Mouse (Mus musculus) megakaryocyte, embryonic 14.5 days (primary cell): ENCODE results near the gene Ptpn22. TPM values are rescaled to one million over a fixed set of nuclear protein-coding genes. Genes with fewer than 3 reads are reported as not detected.
"Not testable (repeated sequence)": the region's sequence is repeated elsewhere in the genome, so short reads cannot be mapped to it uniquely, and the experiment has no call there.

Source experiments
- H3K27me3 ChIP-seq: replicated peaks from 2 replicates; pipeline ENCODE3; 2012; ENCODE audit warnings: inconsistent platforms
- H3K36me3 ChIP-seq: replicated peaks from 2 replicates; pipeline ENCODE3; 2012; ENCODE audit warnings: low read length, inconsistent platforms, mixed read lengths
- H3K4me1 ChIP-seq: 2 replicates; pipeline ENCODE4 v1.6.1; 2012; ENCODE audit warnings: inconsistent platforms
- H3K4me3 ChIP-seq: replicated peaks from 2 replicates; pipeline ENCODE3; 2012; ENCODE audit warnings: moderate library complexity, mild to moderate bottlenecking, inconsistent platforms
- H3K9me3 ChIP-seq: 2 replicates; pipeline ENCODE4 v1.6.1; 2012; ENCODE audit warnings: inconsistent platforms
- FLI1 ChIP-seq: IDR thresholded peaks from 2 replicates; pipeline ENCODE4 v1.6.1; 2012; ENCODE audit warnings: low read length, inconsistent platforms, mixed read lengths
- GATA1 ChIP-seq: IDR thresholded peaks from 3 replicates; pipeline ENCODE4 v1.6.1; 2012; ENCODE audit warnings: mixed read lengths, low read length, inconsistent platforms, borderline replicate concordance
- polyA plus RNA-seq: library from polyadenylated mRNA; stranded (reverse); fragments of >175 nt; gene quantifications from 2 replicates; pipeline ENCODE4 v1.2.3, GENCODE M21; 2012; ENCODE audit warnings: low replicate concordance; ENCODE audit not compliant: insufficient read depth

The Ptpn22 gene
- polyA plus RNA-seq, 1 experiment, result 3.6 TPM

- TF ChIP-seq GATA1 (no peak), FLI1 (no peak)
- no peaks in the 10 kb centered on the region for H3K9me3 ChIP-seq
Observed at GRCm38 (mm10) chr3:103835951-103836310, 23.7 kb upstream of the Ptpn22 start.

GRCm38 (mm10) chr3:103836453-103836852 is 23.1 kb upstream of the Ptpn22 start:
- no peak overlapping the region for H3K4me3 ChIP-seq
- TF ChIP-seq FLI1 (no peak), GATA1 (no peak)
- peaks cover 42% of the 10 kb centered on the region for H3K36me3 ChIP-seq

More at GRCm38 (mm10) chr3:103835951-103836310, 23.7 kb upstream of the Ptpn22 start:
- Histone ChIP-seq H3K4me1 (peaks cover 8% of the 10 kb centered on the region), H3K27me3 (no peaks in the 10 kb centered on the region), H3K36me3 (peaks cover 40% of the 10 kb centered on the region), H3K4me3 (no peak overlapping the region)

DNA sequence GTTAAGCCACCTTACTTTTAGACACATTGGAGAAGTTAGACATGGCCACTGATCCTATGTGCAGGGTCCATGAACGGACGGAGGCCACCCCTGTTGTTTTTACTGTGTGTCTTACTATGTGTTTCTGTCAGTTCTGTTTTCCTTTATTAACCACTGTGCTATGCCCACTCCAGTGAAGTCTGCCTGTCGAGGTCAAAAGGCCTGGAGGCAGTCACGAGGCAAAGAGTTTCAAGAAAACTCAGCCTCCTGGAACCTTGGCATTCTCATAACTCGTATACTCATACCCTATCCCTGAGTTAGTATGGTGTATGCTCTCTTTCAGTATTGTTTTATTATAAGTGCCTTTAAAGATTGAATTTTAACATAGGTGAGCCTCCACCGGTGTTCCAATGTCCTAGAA is 19.9 kb upstream of the Ptpn22 start:
- TF ChIP-seq FLI1 (no peak), GATA1 (no peak)
- Histone ChIP-seq H3K36me3 (peaks cover 57% of the 10 kb centered on the region), H3K9me3 (peaks cover 4% of the 10 kb centered on the region; the same call in 1 of the 2 replicates)

More at GRCm38 (mm10) chr3:103836453-103836852, 23.1 kb upstream of the Ptpn22 start:
- Histone ChIP-seq H3K9me3 (no peaks in the 10 kb centered on the region), H3K4me1 (peaks cover 8% of the 10 kb centered on the region), H3K27me3 (no peaks in the 10 kb centered on the region)

DNA sequence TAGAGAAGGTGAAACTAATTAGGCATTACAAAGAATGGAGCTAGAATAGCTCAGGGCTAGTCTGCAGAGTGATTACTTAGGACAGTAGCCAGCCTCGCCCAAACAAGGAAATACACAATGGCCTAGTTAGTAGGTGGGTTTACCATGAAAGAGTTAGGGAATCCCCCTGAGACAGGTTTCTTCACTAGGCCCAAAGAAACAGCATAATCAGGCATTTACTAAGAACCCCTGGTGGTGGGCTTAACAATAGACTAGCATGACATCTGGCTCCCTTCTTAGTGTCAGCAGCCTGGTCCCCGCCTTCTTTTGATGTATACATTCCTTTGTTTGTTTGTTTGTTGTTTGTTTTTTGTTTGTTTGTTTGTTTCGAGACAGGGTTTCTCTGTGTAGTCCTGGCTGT is 19.4 kb upstream of the Ptpn22 start:
- peaks cover 59% of the 10 kb centered on the region for H3K36me3 ChIP-seq
- H3K4me1 ChIP-seq, H3K27me3 ChIP-seq, H3K4me3 ChIP-seq, H3K9me3 ChIP-seq: not testable (repeated sequence)

More for the DNA sequence above, 19.9 kb upstream of the Ptpn22 start:
- Histone ChIP-seq H3K4me3 (no peak overlapping the region), H3K27me3 (no peaks in the 10 kb centered on the region), H3K4me1 (peaks cover 4% of the 10 kb centered on the region; the same call in 1 of the 2 replicates)

GRCm38 (mm10) chr3:103840946-103841345 is 18.6 kb upstream of the Ptpn22 start:
- not testable (repeated sequence) for H3K27me3 ChIP-seq, H3K4me3 ChIP-seq, H3K9me3 ChIP-seq, H3K4me1 ChIP-seq
- peaks cover 55% of the 10 kb centered on the region for H3K36me3 ChIP-seq

GRCm38 (mm10) chr3:103850644-103851363 is 8.8 kb upstream of the Ptpn22 start:
- H3K4me3 ChIP-seq, result no peak overlapping the region
- H3K36me3 ChIP-seq, result peaks cover 3% of the 10 kb centered on the region
- TF ChIP-seq GATA1, result no peak
- TF ChIP-seq FLI1, result no peak
- no peaks in the 10 kb centered on the region for H3K27me3 ChIP-seq
- no peaks in the 10 kb centered on the region for H3K9me3 ChIP-seq
- peaks cover 36% of the 10 kb centered on the region for H3K4me1 ChIP-seq

GRCm38 (mm10) chr3:103851481-103851880 is 8.1 kb upstream of the Ptpn22 start:
- no peaks in the 10 kb centered on the region for H3K27me3 ChIP-seq
- TF ChIP-seq GATA1 (no peak), FLI1 (no peak)
- no peaks in the 10 kb centered on the region for H3K9me3 ChIP-seq
- H3K36me3 ChIP-seq, result peaks cover 2% of the 10 kb centered on the region
- H3K4me1 ChIP-seq, result peaks cover 40% of the 10 kb centered on the region
- no peak overlapping the region for H3K4me3 ChIP-seq

GRCm38 (mm10) chr3:103851882-103852281 is 7.7 kb upstream of the Ptpn22 start:
- H3K27me3 ChIP-seq, result no peaks in the 10 kb centered on the region
- H3K4me3 ChIP-seq, result no peak overlapping the region
- TF ChIP-seq FLI1 (no peak), GATA1 (no peak)
- H3K36me3 ChIP-seq, result no peaks in the 10 kb centered on the region
- no peaks in the 10 kb centered on the region for H3K9me3 ChIP-seq
- peaks cover 40% of the 10 kb centered on the region for H3K4me1 ChIP-seq

- no peaks in the 10 kb centered on the region for H3K27me3 ChIP-seq
- no peaks in the 10 kb centered on the region for H3K9me3 ChIP-seq
- no peaks in the 10 kb centered on the region for H3K36me3 ChIP-seq
- TF ChIP-seq GATA1 (no peak), FLI1 (no peak)
- peaks cover 46% of the 10 kb centered on the region for H3K4me1 ChIP-seq
- H3K4me3 ChIP-seq, result peak overlapping the region; percentile 4
Observed at GRCm38 (mm10) chr3:103852565-103853299, 6.9 kb upstream of the Ptpn22 start.

DNA sequence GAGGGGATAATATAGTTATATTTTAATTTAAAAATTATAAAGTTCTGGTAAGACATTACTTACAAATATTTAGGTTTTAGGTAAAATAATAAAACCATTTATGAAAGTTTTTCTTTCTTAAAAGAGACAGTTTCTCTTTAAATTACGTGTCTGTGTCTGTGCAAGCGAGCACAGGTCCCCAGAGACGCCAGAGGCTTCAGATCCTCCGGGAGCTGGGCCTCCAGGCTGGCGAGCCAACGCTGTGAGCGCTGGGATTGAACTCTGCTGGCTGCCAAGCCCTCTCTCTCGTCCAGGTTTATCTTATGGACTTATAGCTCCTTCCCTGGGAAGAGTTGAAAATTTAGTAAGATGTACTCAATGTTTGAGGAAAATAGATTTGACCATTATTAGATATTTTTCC is 5.8 kb upstream of the Ptpn22 start:
- no peaks in the 10 kb centered on the region for H3K36me3 ChIP-seq
- H3K4me3 ChIP-seq, result no peak overlapping the region
- TF ChIP-seq FLI1 (no peak), GATA1 (no peak)
- H3K27me3 ChIP-seq, result no peaks in the 10 kb centered on the region
- no peaks in the 10 kb centered on the region for H3K9me3 ChIP-seq
- peaks cover 55% of the 10 kb centered on the region for H3K4me1 ChIP-seq
